Mouse (Mus musculus): ENCODE results near the gene Tecpr2.

DNA sequence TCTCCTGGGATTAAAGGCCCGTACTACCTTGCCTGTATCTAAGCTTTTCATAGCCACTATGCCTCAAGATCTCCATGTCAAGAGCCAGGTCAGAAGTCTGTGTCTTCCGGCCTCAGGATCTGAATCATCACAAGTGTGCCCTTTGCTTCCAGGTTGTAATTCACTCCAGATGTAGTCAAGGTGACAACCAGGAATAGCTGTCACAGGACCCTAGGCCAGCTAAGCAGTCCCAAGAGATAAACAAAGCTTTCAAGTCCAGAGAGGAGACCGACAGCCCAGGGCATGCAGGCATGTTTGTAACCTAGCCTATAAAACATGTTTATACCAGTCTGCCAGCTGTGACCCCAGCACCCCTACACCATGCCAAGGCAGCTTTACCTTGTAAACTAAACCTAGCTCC is 92.7 kb downstream of the Tecpr2 start:
- TF ChIP-seq HCFC1 (IDR thresholded peaks at IDR 0.05; ENCODE audit: borderline replicate concordance, insufficient read depth, low read length) (no peak), MAFK (IDR thresholded peaks at IDR 0.05; ENCODE audit: insufficient read depth, low read depth, low read length) (no peak)

All from ES-E14 (cell line).